Mouse (Mus musculus) liver, adult 2 months (tissue): ENCODE data around the gene Casq1. TPM values are rescaled to one million over a fixed set of nuclear protein-coding genes. Genes with fewer than 3 reads are reported as not detected.

Experiments used
- DNase-seq: peaks from one replicate; pipeline ENCODE4 v3.0.0-alpha.2; 2011; ENCODE audit warnings: low read depth, low spot score; ENCODE audit errors: extremely low read depth
- H3K27ac ChIP-seq: fragments of 200-500 bp; replicated peaks from 2 replicates; pipeline ENCODE4 v1.5.1; 2012; ENCODE audit warnings: low read depth, mild to moderate bottlenecking, control low read depth, inconsistent platforms, low read length; ENCODE audit not compliant: insufficient read depth
- H3K27me3 ChIP-seq: fragments of 200-500 bp; 2 replicates; pipeline ENCODE4 v1.6.1; 2012; ENCODE audit warnings: mild to moderate bottlenecking, moderate library complexity, low read length, inconsistent platforms; ENCODE audit not compliant: control insufficient read depth, insufficient read depth
- H3K36me3 ChIP-seq: fragments of 200-500 bp; 2 replicates; pipeline ENCODE4 v1.6.1; 2012; ENCODE audit warnings: low read length, inconsistent platforms; ENCODE audit not compliant: control insufficient read depth, insufficient read depth
- H3K4me1 ChIP-seq: fragments of 200-500 bp; 2 replicates; pipeline ENCODE4 v1.6.1; 2011; ENCODE audit warnings: low read length; ENCODE audit not compliant: control insufficient read depth, insufficient read depth
- H3K4me3 ChIP-seq: fragments of 200-500 bp; 2 replicates; pipeline ENCODE4 v1.5.1; 2011; ENCODE audit warnings: low read depth, mild to moderate bottlenecking, control low read depth, low read length, moderate library complexity; ENCODE audit not compliant: insufficient read depth
- H3K79me2 ChIP-seq: fragments of 200-500 bp; 2 replicates; pipeline ENCODE4 v1.6.1; 2012; ENCODE audit warnings: inconsistent platforms, mild to moderate bottlenecking, low read length, moderate library complexity; ENCODE audit not compliant: control insufficient read depth, insufficient read depth
- H3K9ac ChIP-seq: fragments of 200-500 bp; 2 replicates; pipeline ENCODE4 v1.6.1; 2012; ENCODE audit warnings: low read depth, mild to moderate bottlenecking, control low read depth, inconsistent platforms, low read length
- CTCF ChIP-seq: fragments of 200-500 bp; IDR thresholded peaks from 2 replicates; pipeline ENCODE4 v1.5.1; 2011; ENCODE audit warnings: low read depth, low read length, control low read depth
- POLR2A ChIP-seq: fragments of 200-500 bp; IDR thresholded peaks from 2 replicates; pipeline ENCODE4 v1.6.1; 2011; ENCODE audit warnings: low read length, control low read depth; ENCODE audit not compliant: insufficient read depth; ENCODE audit errors: extremely low read depth
- WGBS: fragments of 180-500 bp; shearing (Covaris S2); methylation state at CpG from one replicate; pipeline ENCODE4 v1.1.7; 2018; 5-methylcytosine and 5-hydroxymethylcytosine counted together
- polyA plus RNA-seq: library from polyadenylated mRNA; depleted of rRNA; stranded (reverse); fragments of >200 nt; gene quantifications from 2 replicates; pipeline ENCODE4 v1.2.3, GENCODE M21; 2012
- total RNA-seq: library from RNA; depleted of rRNA; stranded (reverse); fragments of >200 nt; gene quantifications from 2 replicates; pipeline ENCODE4 v1.2.3, GENCODE M21; 2014

Casq1 gene
- total and polyA plus RNA-seq, 2 experiments, result 0.21 to 0.74 TPM

- no peaks in the 10 kb centered on the region for H3K4me1 ChIP-seq
- WGBS, result 71% methylated on average over 2 of the region's 2 CpGs
- H3K27me3 ChIP-seq, result no peaks in the 10 kb centered on the region
- DNase-seq, result no peak
- no peaks in the 10 kb centered on the region for H3K79me2 ChIP-seq
- no peak for TF ChIP-seq POLR2A
- TF ChIP-seq CTCF, result no peak
- no peak overlapping the region for H3K4me3 ChIP-seq
- H3K27ac ChIP-seq, result no peak overlapping the region
- H3K9ac ChIP-seq, result no peak overlapping the region
- H3K36me3 ChIP-seq, result peaks cover 72% of the 10 kb centered on the region
Measured at GRCm38 (mm10) chr1:172191578-172191977, 28.1 kb downstream of the Casq1 start.

DNA sequence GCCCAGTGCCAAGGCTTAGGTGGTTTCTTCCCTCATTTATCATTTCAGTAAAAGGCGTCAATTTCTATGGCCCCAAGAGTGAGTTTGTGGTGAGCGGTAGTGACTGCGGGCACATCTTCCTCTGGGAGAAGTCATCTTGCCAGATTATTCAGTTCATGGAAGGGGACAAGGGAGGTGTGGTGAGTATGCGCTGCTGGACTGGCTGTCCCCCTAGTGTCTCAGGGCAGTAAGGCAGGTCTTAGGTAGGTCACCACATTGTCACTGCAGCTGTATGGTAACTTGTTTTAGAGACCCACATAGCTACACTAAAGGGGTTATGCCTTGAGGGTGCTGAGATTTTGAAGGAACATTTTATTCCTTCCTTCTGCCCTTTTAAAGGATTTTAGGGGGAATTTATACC is 30.8 kb downstream of the Casq1 start:
- no peak for DNase-seq
- WGBS, result 62% methylated on average over 4 of the region's 4 CpGs
- Histone ChIP-seq H3K4me1 (no peaks in the 10 kb centered on the region), H3K9ac (no peak overlapping the region), H3K27ac (no peak overlapping the region), H3K36me3 (peaks cover 74% of the 10 kb centered on the region), H3K79me2 (no peaks in the 10 kb centered on the region; the same call in 1 of the 2 replicates), H3K4me3 (no peak overlapping the region), H3K27me3 (no peaks in the 10 kb centered on the region)
- TF ChIP-seq POLR2A, result no peak
- peak; percentile 76 for TF ChIP-seq CTCF

- DNase-seq, result no peak
- peak; percentile 17; the same call in 1 of the 2 replicates for TF ChIP-seq CTCF
- TF ChIP-seq POLR2A, result no peak
- Histone ChIP-seq H3K4me3 (no peak overlapping the region), H3K9ac (no peak overlapping the region), H3K27ac (no peak overlapping the region), H3K79me2 (no peaks in the 10 kb centered on the region; the same call in 1 of the 2 replicates), H3K36me3 (peaks cover 74% of the 10 kb centered on the region), H3K4me1 (no peaks in the 10 kb centered on the region), H3K27me3 (no peaks in the 10 kb centered on the region)
- 89% methylated on average over 10 of the region's 10 CpGs for WGBS
Measured at GRCm38 (mm10) chr1:172186401-172187289, 33.0 kb downstream of the Casq1 start.

- no peak overlapping the region for H3K9ac ChIP-seq
- TF ChIP-seq POLR2A (no peak), CTCF (no peak)
- H3K27me3 ChIP-seq, result no peaks in the 10 kb centered on the region
- DNase-seq, result no peak
- no peak overlapping the region for H3K27ac ChIP-seq
- H3K36me3 ChIP-seq, result peaks cover 76% of the 10 kb centered on the region
- no peaks in the 10 kb centered on the region; the same call in 1 of the 2 replicates for H3K79me2 ChIP-seq
- no peak overlapping the region for H3K4me3 ChIP-seq
- H3K4me1 ChIP-seq, result no peaks in the 10 kb centered on the region
Measured at GRCm38 (mm10) chr1:172183915-172184314, 35.8 kb downstream of the Casq1 start.

DNA sequence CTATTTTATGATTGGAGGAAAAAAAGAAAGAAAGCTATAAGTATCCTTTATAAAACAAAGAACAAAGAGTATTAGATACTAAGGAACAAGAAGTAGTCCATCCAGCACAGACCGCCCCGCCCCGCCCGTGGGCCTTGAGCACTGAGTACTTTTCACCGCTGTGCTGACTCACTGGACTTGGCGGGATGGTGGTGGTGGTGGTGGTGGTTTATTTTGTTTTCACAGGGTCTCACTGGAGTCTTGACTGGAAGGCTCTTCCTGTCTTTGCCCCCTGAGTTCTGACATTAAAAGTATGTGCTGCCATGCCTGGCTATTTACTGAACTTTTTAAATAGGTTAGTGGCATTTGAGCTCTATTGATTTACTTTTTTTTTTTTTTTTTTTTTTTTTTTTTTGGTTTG is 36.6 kb downstream of the Casq1 start:
- no peak overlapping the region for H3K9ac ChIP-seq
- H3K79me2 ChIP-seq, result no peaks in the 10 kb centered on the region; the same call in 1 of the 2 replicates
- H3K36me3 ChIP-seq, result peaks cover 72% of the 10 kb centered on the region
- H3K27me3 ChIP-seq, result no peaks in the 10 kb centered on the region
- TF ChIP-seq POLR2A (no peak), CTCF (no peak)
- H3K27ac ChIP-seq, result no peak overlapping the region
- H3K4me1 ChIP-seq, result no peaks in the 10 kb centered on the region
- DNase-seq, result no peak
- H3K4me3 ChIP-seq, result no peak overlapping the region
- WGBS, result 96% methylated on average over 6 of the region's 6 CpGs

- Histone ChIP-seq H3K27me3 (no peaks in the 10 kb centered on the region), H3K4me3 (no peak overlapping the region), H3K9ac (no peak overlapping the region), H3K79me2 (no peaks in the 10 kb centered on the region; the same call in 1 of the 2 replicates), H3K27ac (no peak overlapping the region), H3K4me1 (no peaks in the 10 kb centered on the region), H3K36me3 (peaks cover 68% of the 10 kb centered on the region)
- WGBS, result 95% methylated on average over 3 of the region's 3 CpGs
- no peak for DNase-seq
- TF ChIP-seq CTCF (no peak), POLR2A (no peak)
Measured at GRCm38 (mm10) chr1:172181777-172182176, 37.9 kb downstream of the Casq1 start.
